Mouse (Mus musculus) midbrain, embryonic 16.5 days (tissue): ENCODE measurements at regions not wholly inside any gene's neighbourhood (a gene's known extent, or its start where the extent isn't known, plus 50 kb on each side); places are given as distances from the start of the nearest gene placed in this dataset.
"Not testable (repeated sequence)": the region's sequence is repeated elsewhere in the genome, so short reads cannot be mapped to it uniquely, and the experiment has no call there.

Experiments
- ATAC-seq: fragments of 200-750 bp; cut with Nextera tagmentation; 2 replicates; pipeline ENCODE4 v1.8.0; 2017; ENCODE audit warnings: moderate TSS enrichment
- H3K27ac ChIP-seq: fragments of 300-500 bp; sonication (generic); 2 replicates; pipeline ENCODE4 v1.5.1; 2014; ENCODE audit warnings: mild to moderate bottlenecking, low read length, mixed read lengths
- H3K27me3 ChIP-seq: fragments of 300-500 bp; sonication (generic); 2 replicates; pipeline ENCODE4 v1.6.1; 2014; ENCODE audit warnings: low read depth, low read length, mixed read lengths; ENCODE audit not compliant: control insufficient read depth, insufficient read depth
- H3K36me3 ChIP-seq: fragments of 300-500 bp; sonication (generic); 2 replicates; pipeline ENCODE4 v1.6.1; 2014; ENCODE audit warnings: mild to moderate bottlenecking, low read length, moderate library complexity, mixed read lengths; ENCODE audit not compliant: control insufficient read depth, insufficient read depth
- H3K4me1 ChIP-seq: fragments of 300-500 bp; sonication (generic); 2 replicates; pipeline ENCODE4 v1.6.1; 2014; ENCODE audit warnings: mild to moderate bottlenecking, low read length, mixed read lengths; ENCODE audit not compliant: control insufficient read depth, insufficient read depth
- H3K4me2 ChIP-seq: fragments of 300-500 bp; sonication (generic); 2 replicates; pipeline ENCODE4 v1.6.1; 2014; ENCODE audit warnings: mild to moderate bottlenecking, low read length, mixed read lengths
- H3K4me3 ChIP-seq: fragments of 300-500 bp; sonication (generic); 2 replicates; pipeline ENCODE4 v1.5.1; 2014; ENCODE audit warnings: low read depth, mild to moderate bottlenecking, low read length, moderate library complexity, mixed read lengths
- H3K9ac ChIP-seq: fragments of 300-500 bp; sonication (generic); 2 replicates; pipeline ENCODE4 v1.6.1; 2014; ENCODE audit warnings: low read depth, low read length, mixed read lengths
- H3K9me3 ChIP-seq: fragments of 300-500 bp; sonication (generic); replicated peaks from 2 replicates; pipeline ENCODE4 v1.6.1; 2014; ENCODE audit warnings: mild to moderate bottlenecking, low read length, mixed read lengths; ENCODE audit not compliant: control insufficient read depth, poor library complexity, severe bottlenecking
- WGBS: fragments of 180-500 bp; shearing (Covaris S2); extraction: QIAGEN DNeasy Blood & Tissue Kit; methylation state at CpG from one replicate; pipeline ENCODE4 v1.1.7; 2014; 5-methylcytosine and 5-hydroxymethylcytosine counted together

- ATAC-seq = peak; percentile 90
- not testable (repeated sequence) for H3K4me2 ChIP-seq, H3K9me3 ChIP-seq, H3K27me3 ChIP-seq, H3K4me1 ChIP-seq, H3K4me3 ChIP-seq, H3K9ac ChIP-seq, H3K36me3 ChIP-seq, H3K27ac ChIP-seq
- no CpG with 5 or more reads among the region's 6 CpGs for WGBS
Measured at GRCm38 (mm10) chr12:82056782-82057611, 112.1 kb upstream of the Sipa1l1 start.

GRCm38 (mm10) chr12:82064986-82065385, 104.1 kb upstream of the Sipa1l1 start:
- no peaks in the 10 kb centered on the region for H3K9me3 ChIP-seq
- no peaks in the 10 kb centered on the region for H3K27me3 ChIP-seq
- no peaks in the 10 kb centered on the region for H3K36me3 ChIP-seq
- H3K4me1 ChIP-seq = no peaks in the 10 kb centered on the region
- H3K4me2 ChIP-seq = no peak overlapping the region
- H3K27ac ChIP-seq = no peak overlapping the region
- 97% methylated on average over 4 of the region's 4 CpGs for WGBS
- no peak overlapping the region for H3K9ac ChIP-seq
- H3K4me3 ChIP-seq = no peak overlapping the region
- no peak for ATAC-seq

DNA sequence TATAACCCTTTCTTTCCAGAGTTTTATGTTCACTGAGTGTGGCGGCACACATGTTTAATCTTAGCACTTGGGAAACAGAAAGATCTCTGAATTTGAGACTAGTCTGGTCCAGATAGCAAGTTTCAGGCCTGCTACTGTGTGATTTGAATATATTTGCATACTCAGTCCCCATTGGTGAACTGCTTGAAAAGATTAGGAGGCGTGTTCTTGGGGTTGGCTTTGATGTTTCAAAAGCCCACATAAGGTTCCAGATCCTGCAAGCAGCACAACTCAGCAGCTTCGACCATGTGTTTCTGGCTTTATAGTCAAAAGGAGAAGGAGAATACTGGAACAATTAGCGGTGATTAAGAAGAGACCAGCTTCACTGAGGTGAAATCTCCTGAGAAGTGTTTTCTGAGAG, 102.3 kb upstream of the Sipa1l1 start:
- Histone ChIP-seq H3K9me3 (no peaks in the 10 kb centered on the region), H3K27ac (no peak overlapping the region), H3K4me3 (no peak overlapping the region), H3K4me1 (no peaks in the 10 kb centered on the region), H3K9ac (no peak overlapping the region), H3K27me3 (no peaks in the 10 kb centered on the region), H3K4me2 (no peak overlapping the region), H3K36me3 (no peaks in the 10 kb centered on the region)
- no peak for ATAC-seq
- WGBS = 37% methylated on average over 4 of the region's 4 CpGs

GRCm38 (mm10) chr12:82069621-82070020, 99.5 kb upstream of the Sipa1l1 start:
- H3K4me3 ChIP-seq = no peak overlapping the region
- H3K4me1 ChIP-seq = no peaks in the 10 kb centered on the region
- no peaks in the 10 kb centered on the region for H3K27me3 ChIP-seq
- no peak overlapping the region for H3K4me2 ChIP-seq
- no peak overlapping the region for H3K27ac ChIP-seq
- ATAC-seq = no peak
- no peaks in the 10 kb centered on the region for H3K36me3 ChIP-seq
- no peaks in the 10 kb centered on the region for H3K9me3 ChIP-seq
- no peak overlapping the region for H3K9ac ChIP-seq
- WGBS = 93% methylated on average over 9 of the region's 9 CpGs

DNA sequence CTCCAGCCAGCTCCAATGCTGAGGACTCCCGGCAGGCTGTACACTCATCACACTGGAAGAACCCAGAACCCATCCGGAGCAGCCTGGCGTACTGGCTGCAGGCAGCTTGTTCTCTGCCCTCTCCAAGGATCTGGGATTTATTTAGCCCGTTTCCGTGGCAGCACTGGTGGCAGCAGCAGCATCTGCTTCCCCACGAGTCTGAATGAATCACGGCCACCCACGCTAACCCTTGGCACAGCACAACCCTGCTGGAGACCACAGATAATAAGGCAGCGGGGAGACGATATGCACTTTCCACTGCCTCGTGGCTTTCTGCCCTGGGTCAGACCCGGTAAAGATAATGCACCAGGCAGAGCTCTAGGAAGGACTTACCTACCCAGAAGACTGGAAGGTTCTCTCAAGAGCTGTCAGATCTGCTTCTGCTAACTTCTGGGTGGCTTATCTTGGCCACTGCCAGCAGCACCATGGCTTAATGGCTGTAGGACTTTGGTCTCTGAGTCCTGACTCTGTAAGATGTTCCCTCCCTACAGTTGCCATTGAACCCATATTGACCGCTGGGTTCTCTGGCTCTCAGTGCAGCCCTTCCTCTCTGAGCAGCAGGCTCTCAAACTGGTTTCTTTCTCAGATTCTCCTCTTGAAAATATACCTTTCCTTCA, 96.2 kb upstream of the Sipa1l1 start:
- Histone ChIP-seq H3K27me3 (no peaks in the 10 kb centered on the region), H3K4me3 (no peak overlapping the region), H3K9ac (no peak overlapping the region), H3K27ac (no peak overlapping the region), H3K4me2 (no peak overlapping the region), H3K9me3 (no peaks in the 10 kb centered on the region), H3K4me1 (no peaks in the 10 kb centered on the region), H3K36me3 (no peaks in the 10 kb centered on the region)
- ATAC-seq = no peak
- WGBS = 45% methylated on average over 13 of the region's 13 CpGs

DNA sequence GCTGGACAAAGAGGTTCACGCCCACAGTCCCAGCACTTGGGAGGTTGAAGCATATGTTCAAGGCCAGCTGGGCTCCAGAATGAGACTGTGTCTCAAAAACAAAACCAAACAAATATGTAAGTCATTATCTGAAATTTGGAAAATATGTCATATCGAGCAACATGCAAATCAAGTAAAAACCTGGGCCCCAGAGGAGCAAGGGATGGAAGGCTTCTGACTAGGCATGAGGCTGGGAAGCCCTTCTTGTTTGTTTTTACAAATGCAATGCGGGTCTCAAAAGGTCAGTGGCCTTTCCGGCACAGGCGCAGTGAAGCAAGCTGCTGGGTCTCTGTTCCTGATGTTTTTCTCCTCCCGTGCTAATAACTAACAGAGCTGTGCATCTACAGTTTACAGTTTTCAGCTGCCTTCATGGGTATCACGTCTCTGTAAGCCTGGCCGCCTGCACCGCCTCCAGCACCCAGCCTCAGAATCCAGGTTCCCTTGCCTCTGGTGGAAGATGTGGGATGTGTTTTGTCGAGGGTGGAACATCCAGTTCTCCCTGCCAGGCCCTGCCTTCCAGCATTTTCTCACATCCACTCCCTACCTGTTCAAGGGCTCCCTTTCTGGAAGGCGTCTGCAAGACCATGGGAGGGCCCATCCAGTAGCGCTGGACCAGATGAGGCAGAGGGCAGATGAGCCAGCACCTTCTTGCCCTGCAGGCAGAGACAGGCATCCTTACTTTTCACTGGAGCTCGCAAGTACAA, 93.5 kb upstream of the Sipa1l1 start:
- no peak overlapping the region for H3K4me2 ChIP-seq
- no peak overlapping the region for H3K27ac ChIP-seq
- no peak overlapping the region for H3K9ac ChIP-seq
- H3K4me3 ChIP-seq = no peak overlapping the region
- no peak for ATAC-seq
- no peaks in the 10 kb centered on the region for H3K36me3 ChIP-seq
- no peaks in the 10 kb centered on the region for H3K27me3 ChIP-seq
- no peaks in the 10 kb centered on the region for H3K4me1 ChIP-seq
- no peaks in the 10 kb centered on the region for H3K9me3 ChIP-seq
- WGBS = 72% methylated on average over 13 of the region's 13 CpGs

- Histone ChIP-seq H3K36me3 (no peaks in the 10 kb centered on the region), H3K9me3 (no peaks in the 10 kb centered on the region; the same call in 1 of the 2 replicates)
- 87% methylated on average over 8 of the region's 8 CpGs for WGBS
Measured at GRCm38 (mm10) chr12:82076766-82077165, 92.4 kb upstream of the Sipa1l1 start.

GRCm38 (mm10) chr12:82077945-82078344, 91.2 kb upstream of the Sipa1l1 start:
- WGBS = 90% methylated on average over 5 of the region's 5 CpGs
- H3K4me2 ChIP-seq = no peak overlapping the region
- no peak overlapping the region for H3K9ac ChIP-seq
- no peaks in the 10 kb centered on the region for H3K36me3 ChIP-seq
- ATAC-seq = no peak
- no peaks in the 10 kb centered on the region for H3K27me3 ChIP-seq
- no peak overlapping the region for H3K4me3 ChIP-seq
- H3K4me1 ChIP-seq = no peaks in the 10 kb centered on the region
- H3K9me3 ChIP-seq = no peaks in the 10 kb centered on the region; the same call in 1 of the 2 replicates
- H3K27ac ChIP-seq = no peak overlapping the region

More at GRCm38 (mm10) chr12:82076766-82077165, 92.4 kb upstream of the Sipa1l1 start:
- no peaks in the 10 kb centered on the region for H3K27me3 ChIP-seq
- no peak for ATAC-seq
- no peak overlapping the region for H3K9ac ChIP-seq
- H3K4me3 ChIP-seq = no peak overlapping the region
- H3K27ac ChIP-seq = no peak overlapping the region
- H3K4me2 ChIP-seq = no peak overlapping the region
- no peaks in the 10 kb centered on the region for H3K4me1 ChIP-seq

- no peak overlapping the region for H3K27ac ChIP-seq
- no peaks in the 10 kb centered on the region for H3K27me3 ChIP-seq
- H3K4me3 ChIP-seq = no peak overlapping the region
- no peak overlapping the region for H3K9ac ChIP-seq
- no peak for ATAC-seq
- H3K4me1 ChIP-seq = no peaks in the 10 kb centered on the region
- H3K9me3 ChIP-seq = no peaks in the 10 kb centered on the region; the same call in 1 of the 2 replicates
- H3K4me2 ChIP-seq = no peak overlapping the region
- H3K36me3 ChIP-seq = no peaks in the 10 kb centered on the region
Measured at GRCm38 (mm10) chr12:82078740-82079139, 90.4 kb upstream of the Sipa1l1 start.
